Mouse (Mus musculus) liver, adult (tissue): Measurements from ENCODE around the gene Lhx3.

ENCODE experiments used
- GATA4 ChIP-seq: IDR thresholded peaks from 2 replicates; pipeline ENCODE4 v1.6.1; 2014; ENCODE audit warnings: mild to moderate bottlenecking, low read length; ENCODE audit not compliant: insufficient replicate concordance

The Lhx3 gene

GRCm38 (mm10) chr2:26223961-26224360 is 15.9 kb upstream of the Lhx3 start:
- TF ChIP-seq GATA4 = no peak

- TF ChIP-seq GATA4 = no peak
Measured at GRCm38 (mm10) chr2:26214526-26214925, 6.4 kb upstream of the Lhx3 start.

DNA sequence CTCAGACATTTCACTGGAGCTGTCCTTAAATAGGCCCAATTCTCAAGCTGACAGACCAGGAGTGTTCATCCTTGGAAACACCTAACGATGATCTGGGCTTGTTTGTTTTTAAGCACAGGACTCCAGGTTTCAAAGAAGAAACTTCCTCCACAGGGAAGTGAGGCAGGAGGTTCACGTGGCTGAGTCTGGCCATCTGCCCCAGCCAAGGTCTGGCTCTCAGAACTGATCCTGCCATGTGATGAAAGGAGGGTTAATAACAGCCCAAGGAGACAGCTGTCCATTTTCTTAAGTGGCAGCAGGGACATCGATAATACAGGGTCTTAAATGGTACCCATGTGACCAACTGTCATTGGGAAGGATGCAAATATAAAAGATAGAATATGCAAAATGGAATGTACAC is 1.5 kb upstream of the Lhx3 start:
- no peak for TF ChIP-seq GATA4

GRCm38 (mm10) chr2:26207559-26207958 is 530 bp downstream of the Lhx3 start:
- no peak for TF ChIP-seq GATA4

DNA sequence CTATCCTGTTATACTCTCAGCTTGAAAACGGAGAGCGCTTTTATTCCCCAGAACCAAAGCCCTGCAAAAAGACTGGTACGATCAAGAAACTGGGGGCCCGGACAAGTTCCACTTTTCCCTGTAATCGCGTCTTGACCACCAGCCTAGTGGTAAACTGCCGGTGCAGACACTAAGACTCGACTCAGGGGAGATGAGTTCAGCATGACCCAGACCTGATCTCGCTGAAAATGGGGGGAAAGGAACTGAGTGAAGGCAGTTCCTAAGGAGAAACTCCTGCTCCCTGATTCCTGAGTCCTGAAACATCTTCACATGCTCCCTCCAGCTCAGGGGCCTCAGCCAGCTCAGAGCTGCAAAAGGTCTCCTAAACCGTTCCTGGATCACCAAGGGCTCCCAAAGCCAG is 2.3 kb downstream of the Lhx3 start:
- no peak for TF ChIP-seq GATA4

GRCm38 (mm10) chr2:26205126-26205525 is 3.0 kb downstream of the Lhx3 start:
- no peak for TF ChIP-seq GATA4

- no peak for TF ChIP-seq GATA4
Measured at GRCm38 (mm10) chr2:26202849-26203475, 5.1 kb downstream of the Lhx3 start.

DNA sequence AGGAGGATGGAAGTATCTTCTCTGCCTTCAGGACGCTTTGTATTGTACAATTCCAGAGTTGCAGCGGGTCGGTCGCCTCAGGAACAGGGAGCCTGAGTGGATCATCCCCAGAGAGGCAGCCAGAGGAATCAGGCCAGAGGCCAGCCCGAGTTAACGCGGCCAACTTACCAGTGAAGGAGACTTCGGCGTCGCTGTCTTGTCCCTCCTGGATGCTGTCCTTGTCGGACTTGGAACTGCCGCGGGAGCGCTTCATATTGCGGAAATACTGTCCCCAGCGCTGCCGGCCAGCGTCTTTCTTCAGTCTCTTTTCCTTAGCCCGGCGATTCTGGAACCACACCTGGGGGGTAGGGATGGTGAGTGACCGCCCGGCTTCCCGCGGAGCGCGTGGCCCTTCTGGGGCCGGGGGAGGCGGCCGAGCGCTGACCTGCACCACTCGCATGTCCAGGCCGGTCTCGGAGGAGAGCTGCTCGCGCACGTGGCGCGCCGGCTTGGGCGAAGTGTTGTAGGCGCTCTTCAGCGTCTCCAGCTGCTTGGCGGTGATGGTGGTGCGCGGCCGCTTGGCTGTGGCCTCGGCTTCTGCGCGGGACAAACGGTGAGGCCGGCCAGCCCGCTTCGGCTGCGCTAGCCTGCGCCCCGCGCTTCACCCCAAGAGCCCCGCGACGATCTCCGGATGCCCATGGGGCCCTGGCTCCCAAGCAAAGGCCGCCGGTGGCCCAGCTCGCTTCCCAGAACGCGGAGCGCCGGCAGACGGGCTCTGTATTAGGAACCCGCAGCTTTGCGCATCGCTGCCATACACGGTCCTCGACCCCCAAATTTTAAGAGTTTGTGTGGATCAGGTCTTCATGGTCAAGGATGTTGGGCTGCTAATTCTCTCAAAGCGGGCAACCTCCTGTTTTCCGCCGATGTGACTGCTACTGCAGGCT is 5.9 kb downstream of the Lhx3 start:
- TF ChIP-seq GATA4 = no peak

- no peak for TF ChIP-seq GATA4
Measured at GRCm38 (mm10) chr2:26198488-26198887, 9.6 kb downstream of the Lhx3 start.

DNA sequence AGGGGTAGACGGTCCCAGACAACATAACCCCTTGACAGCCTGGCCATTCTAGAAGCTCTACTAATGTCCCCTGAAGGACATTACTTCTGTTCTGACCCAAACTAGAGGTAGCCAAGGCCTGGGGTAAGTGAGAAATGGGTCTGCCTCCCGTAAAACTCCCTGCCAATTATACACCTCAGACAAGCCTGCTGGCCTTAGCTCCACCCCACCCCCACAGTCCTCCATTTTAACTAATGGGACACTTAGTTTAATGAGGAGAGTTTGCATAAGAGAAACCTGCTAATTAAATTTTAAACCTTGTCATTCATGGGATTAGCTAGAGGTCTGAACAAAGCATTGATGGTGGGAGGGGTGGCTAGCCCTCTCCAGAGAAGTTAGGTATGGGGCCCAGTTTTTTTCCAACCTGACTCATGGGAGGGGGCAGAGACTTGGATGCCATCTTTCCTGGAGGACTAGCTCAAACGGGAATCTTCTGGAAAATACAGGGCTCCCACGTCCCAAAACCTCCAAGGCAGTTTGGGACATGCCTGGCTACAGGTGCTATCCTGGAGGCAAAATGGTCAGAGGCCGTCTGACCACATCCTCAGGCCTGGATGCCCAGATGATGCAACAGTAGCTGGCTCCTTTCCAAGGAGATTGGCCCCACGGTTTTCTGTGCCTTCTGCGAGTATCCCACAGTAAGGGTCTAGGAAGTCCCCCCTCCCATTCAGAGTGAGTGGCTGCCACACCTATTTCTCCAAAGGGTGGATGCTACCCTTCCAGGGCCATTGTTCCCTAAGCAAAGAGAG is 13.3 kb downstream of the Lhx3 start:
- no peak for TF ChIP-seq GATA4

GRCm38 (mm10) chr2:26188517-26188916 is 19.6 kb downstream of the Lhx3 start:
- TF ChIP-seq GATA4 = no peak

DNA sequence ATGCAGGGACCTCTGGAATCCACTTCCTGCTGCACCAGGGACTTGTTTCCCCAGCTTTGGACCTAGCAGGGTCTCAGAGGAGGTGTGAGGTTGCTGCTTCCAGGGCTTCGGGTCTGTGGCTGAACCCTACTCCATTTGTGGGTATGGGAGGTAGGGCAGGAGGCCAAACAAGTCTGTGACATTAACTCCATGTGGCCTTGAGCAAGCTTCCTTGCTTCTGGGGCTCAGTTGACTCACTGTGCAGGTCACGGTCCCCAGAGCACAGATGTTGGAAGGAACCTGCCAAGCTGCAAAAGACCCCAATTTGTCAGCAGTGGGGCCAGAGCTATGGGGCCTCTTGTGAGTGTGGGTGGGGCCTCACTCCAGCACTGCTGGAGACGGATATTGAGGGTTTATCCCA is 23.7 kb downstream of the Lhx3 start:
- no peak for TF ChIP-seq GATA4

DNA sequence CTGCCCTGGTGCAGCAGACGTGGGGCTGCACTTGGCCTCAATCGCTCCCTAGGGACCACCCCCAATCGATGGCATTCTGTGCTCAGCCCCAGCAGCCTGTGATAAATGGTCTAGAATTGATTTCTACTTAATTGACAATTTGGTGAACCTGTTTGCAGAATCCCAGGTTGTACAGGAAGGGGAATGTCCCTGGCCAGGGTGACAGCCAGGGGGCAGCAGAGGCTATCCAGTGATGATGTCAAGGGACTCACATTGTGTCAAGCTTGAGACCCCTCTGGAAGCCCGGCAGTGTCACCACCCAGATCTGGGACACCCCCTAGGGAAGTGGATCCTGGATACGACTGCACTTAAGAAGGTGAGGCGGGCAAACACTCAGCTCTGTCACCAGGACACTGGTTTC is 25.4 kb downstream of the Lhx3 start:
- TF ChIP-seq GATA4 = no peak

- TF ChIP-seq GATA4 = no peak
Measured at GRCm38 (mm10) chr2:26177189-26177588, 30.9 kb downstream of the Lhx3 start.

DNA sequence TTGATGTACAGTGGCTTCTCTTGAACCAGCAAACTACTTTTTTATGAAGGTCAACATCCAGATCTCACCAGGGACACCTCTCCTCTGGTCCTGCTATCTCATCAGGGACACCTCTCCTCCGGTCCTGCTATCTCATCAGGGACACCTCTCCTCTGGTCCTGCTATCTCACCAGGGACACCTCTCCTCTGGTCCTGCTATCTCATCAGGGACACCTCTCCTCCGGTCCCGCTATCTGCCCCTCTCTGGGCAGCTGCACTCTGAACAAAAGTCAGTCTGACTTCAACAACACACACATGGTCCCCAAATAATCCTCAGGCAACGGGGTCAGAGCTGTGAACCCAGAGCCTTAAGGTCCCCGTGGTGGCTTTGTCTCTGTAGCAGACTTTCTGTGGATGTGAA is 31.4 kb downstream of the Lhx3 start:
- no peak for TF ChIP-seq GATA4

- no peak for TF ChIP-seq GATA4
Measured at GRCm38 (mm10) chr2:26175191-26175590, 32.9 kb downstream of the Lhx3 start.
